Mouse (Mus musculus): Measurements from ENCODE around the gene Galnt11. TPM values are rescaled to one million over a fixed set of nuclear protein-coding genes. Genes with fewer than 3 reads are reported as not detected.

Galnt11 gene
- total and polyA plus RNA-seq, 3 experiments = 0.27 TPM; not detected in 2

DNA sequence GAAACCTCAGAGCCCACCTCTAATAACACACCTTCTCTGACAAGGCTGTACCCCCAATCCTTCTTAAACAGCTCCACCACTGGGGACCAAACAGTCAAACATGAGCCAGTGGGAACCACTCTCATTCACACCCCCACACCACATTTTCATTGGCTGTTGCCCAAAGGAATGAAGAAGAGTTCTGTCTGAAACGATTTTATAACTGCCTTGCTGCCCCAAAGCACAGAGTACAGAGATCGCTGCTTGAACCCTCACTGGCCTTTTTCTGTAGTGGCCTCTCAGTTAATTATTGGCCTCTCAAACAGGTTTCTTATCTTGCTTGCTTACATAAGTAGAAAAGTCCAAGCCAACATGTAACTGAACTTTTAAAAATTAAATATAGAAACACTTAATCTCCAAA, 30.7 kb downstream of the Galnt11 start:
- no peak for ATAC-seq (ENCODE audit: extremely low read depth, insufficient number of reproducible peaks, low FRiP score, poor library complexity, severe bottlenecking)
- H3K4me3 ChIP-seq (ENCODE audit: low read depth, low read length) = no peak overlapping the region
- H3K27me3 ChIP-seq (ENCODE audit: insufficient read depth, low read length) = peaks cover 23% of the 10 kb centered on the region
- H3K9me3 ChIP-seq (replicated peaks) = no peaks in the 10 kb centered on the region
- no peak for TF ChIP-seq GATA1 (IDR thresholded peaks at IDR 0.05; ENCODE audit: borderline replicate concordance, low read length)
- TF ChIP-seq TAL1 (conservative IDR thresholded peaks at IDR 0.05; ENCODE audit: low read depth, low read length) = no peak
- TF ChIP-seq CTCF (IDR thresholded peaks at IDR 0.05; ENCODE audit: low read depth, low read length) = no peak
- no peak for DNase-seq (ENCODE audit: low spot score)
- no peaks in the 10 kb centered on the region for H3K4me1 ChIP-seq (ENCODE audit: insufficient read depth, low read depth, low read length)
- no peaks in the 10 kb centered on the region for H3K36me3 ChIP-seq (replicated peaks)

- Histone ChIP-seq H3K36me3 (replicated peaks) (no peaks in the 10 kb centered on the region), H3K4me3 (ENCODE audit: low read depth, low read length) (no peak overlapping the region), H3K27me3 (ENCODE audit: insufficient read depth, low read length) (peaks cover 27% of the 10 kb centered on the region), H3K9me3 (replicated peaks) (no peaks in the 10 kb centered on the region), H3K4me1 (ENCODE audit: insufficient read depth, low read depth, low read length) (no peaks in the 10 kb centered on the region)
- ATAC-seq (ENCODE audit: extremely low read depth, insufficient number of reproducible peaks, low FRiP score, poor library complexity, severe bottlenecking) = no peak
- TF ChIP-seq GATA1 (IDR thresholded peaks at IDR 0.05; ENCODE audit: borderline replicate concordance, low read length) (no peak), TAL1 (conservative IDR thresholded peaks at IDR 0.05; ENCODE audit: low read depth, low read length) (no peak), POLR2AphosphoS5 (IDR thresholded peaks at IDR 0.05; ENCODE audit: insufficient replicate concordance, low read depth, low read length) (no peak), CTCF (IDR thresholded peaks at IDR 0.05; ENCODE audit: low read depth, low read length) (no peak), GATA2 (IDR thresholded peaks at IDR 0.05; ENCODE audit: borderline replicate concordance, low read depth, low read length) (no peak)
- no peak for DNase-seq (ENCODE audit: low spot score)
Observed at GRCm38 (mm10) chr5:25252825-25253544, 31.3 kb downstream of the Galnt11 start.

DNA sequence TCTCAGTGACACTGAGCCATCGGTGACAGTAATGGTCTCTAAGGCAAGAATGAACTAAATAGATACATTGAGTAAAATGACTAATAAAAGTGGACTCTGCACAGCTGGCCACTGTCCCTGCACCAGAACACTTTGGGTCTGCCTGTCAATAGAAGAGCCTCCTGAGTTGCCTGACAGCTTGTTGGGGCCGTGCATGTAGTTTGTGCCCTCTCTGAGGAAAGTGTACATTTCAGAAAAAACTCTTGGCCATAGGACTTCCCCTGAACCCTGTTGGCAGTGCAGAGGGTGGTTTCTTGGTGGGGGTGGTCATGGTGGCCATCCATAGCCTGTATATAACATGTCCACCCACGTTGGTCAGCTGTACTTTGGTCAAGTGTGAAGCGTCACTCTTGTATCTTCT, 32.8 kb downstream of the Galnt11 start:
- Histone ChIP-seq H3K27me3 (ENCODE audit: insufficient read depth, low read length) (peaks cover 34% of the 10 kb centered on the region), H3K4me3 (ENCODE audit: low read depth, low read length) (no peak overlapping the region), H3K9me3 (replicated peaks) (no peaks in the 10 kb centered on the region), H3K36me3 (replicated peaks) (no peaks in the 10 kb centered on the region), H3K4me1 (ENCODE audit: insufficient read depth, low read depth, low read length) (no peaks in the 10 kb centered on the region)
- TF ChIP-seq GATA2 (IDR thresholded peaks at IDR 0.05; ENCODE audit: borderline replicate concordance, low read depth, low read length) (no peak), CTCF (IDR thresholded peaks at IDR 0.05; ENCODE audit: low read depth, low read length) (no peak), GATA1 (IDR thresholded peaks at IDR 0.05; ENCODE audit: borderline replicate concordance, low read length) (no peak), TAL1 (conservative IDR thresholded peaks at IDR 0.05; ENCODE audit: low read depth, low read length) (no peak), POLR2AphosphoS5 (IDR thresholded peaks at IDR 0.05; ENCODE audit: insufficient replicate concordance, low read depth, low read length) (no peak)
- ATAC-seq (ENCODE audit: extremely low read depth, insufficient number of reproducible peaks, low FRiP score, poor library complexity, severe bottlenecking) = no peak
- no peak for DNase-seq (ENCODE audit: low spot score)

GRCm38 (mm10) chr5:25256686-25257085, 35.0 kb downstream of the Galnt11 start:
- no peaks in the 10 kb centered on the region for H3K4me1 ChIP-seq (ENCODE audit: insufficient read depth, low read depth, low read length)
- DNase-seq (ENCODE audit: low spot score) (no peak), ATAC-seq (ENCODE audit: extremely low read depth, insufficient number of reproducible peaks, low FRiP score, poor library complexity, severe bottlenecking) (no peak)
- H3K27me3 ChIP-seq (ENCODE audit: insufficient read depth, low read length) = peaks cover 28% of the 10 kb centered on the region
- no peaks in the 10 kb centered on the region for H3K9me3 ChIP-seq (replicated peaks)
- TF ChIP-seq CTCF (IDR thresholded peaks at IDR 0.05; ENCODE audit: low read depth, low read length) (no peak), POLR2AphosphoS5 (IDR thresholded peaks at IDR 0.05; ENCODE audit: insufficient replicate concordance, low read depth, low read length) (no peak), GATA1 (IDR thresholded peaks at IDR 0.05; ENCODE audit: borderline replicate concordance, low read length) (no peak)
- no peak overlapping the region for H3K4me3 ChIP-seq (ENCODE audit: low read depth, low read length)
- H3K36me3 ChIP-seq (replicated peaks) = no peaks in the 10 kb centered on the region

- Histone ChIP-seq H3K9me3 (replicated peaks) (no peaks in the 10 kb centered on the region), H3K36me3 (replicated peaks) (no peaks in the 10 kb centered on the region), H3K4me1 (ENCODE audit: insufficient read depth, low read depth, low read length) (no peaks in the 10 kb centered on the region), H3K4me3 (ENCODE audit: low read depth, low read length) (no peak overlapping the region), H3K27me3 (ENCODE audit: insufficient read depth, low read length) (peaks cover 27% of the 10 kb centered on the region)
- TF ChIP-seq CTCF (IDR thresholded peaks at IDR 0.05; ENCODE audit: low read depth, low read length) (no peak), TAL1 (conservative IDR thresholded peaks at IDR 0.05; ENCODE audit: low read depth, low read length) (no peak), GATA1 (IDR thresholded peaks at IDR 0.05; ENCODE audit: borderline replicate concordance, low read length) (no peak), GATA2 (IDR thresholded peaks at IDR 0.05; ENCODE audit: borderline replicate concordance, low read depth, low read length) (no peak), POLR2AphosphoS5 (IDR thresholded peaks at IDR 0.05; ENCODE audit: insufficient replicate concordance, low read depth, low read length) (no peak)
- no peak for ATAC-seq (ENCODE audit: extremely low read depth, insufficient number of reproducible peaks, low FRiP score, poor library complexity, severe bottlenecking)
- DNase-seq (ENCODE audit: low spot score) = no peak
Observed at GRCm38 (mm10) chr5:25261452-25261851, 39.7 kb downstream of the Galnt11 start.

DNA sequence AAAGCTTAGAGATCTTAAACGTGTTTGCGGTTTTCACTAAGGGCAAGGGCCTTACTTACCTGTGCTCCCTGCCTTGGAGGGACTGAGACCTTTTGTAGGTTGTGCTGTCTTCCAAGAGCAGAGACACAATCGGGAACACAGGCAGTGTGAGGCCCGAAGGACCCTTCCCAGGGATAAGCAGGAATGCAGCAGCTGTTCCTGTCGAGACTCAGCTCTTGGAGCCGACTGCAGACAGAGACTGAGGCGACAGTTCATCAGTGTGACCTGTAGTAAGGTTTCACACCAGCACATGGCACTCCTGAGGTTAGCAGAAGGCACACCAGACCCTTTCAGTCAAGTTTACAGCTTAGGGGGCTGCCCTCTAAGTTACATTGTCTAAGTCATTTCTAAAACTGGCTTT, 40.6 kb downstream of the Galnt11 start:
- no peaks in the 10 kb centered on the region for H3K4me1 ChIP-seq (ENCODE audit: insufficient read depth, low read depth, low read length)
- H3K27me3 ChIP-seq (ENCODE audit: insufficient read depth, low read length) = peaks cover 24% of the 10 kb centered on the region
- H3K4me3 ChIP-seq (ENCODE audit: low read depth, low read length) = no peak overlapping the region
- TF ChIP-seq TAL1 (conservative IDR thresholded peaks at IDR 0.05; ENCODE audit: low read depth, low read length) (no peak), POLR2AphosphoS5 (IDR thresholded peaks at IDR 0.05; ENCODE audit: insufficient replicate concordance, low read depth, low read length) (no peak), CTCF (IDR thresholded peaks at IDR 0.05; ENCODE audit: low read depth, low read length) (no peak), GATA1 (IDR thresholded peaks at IDR 0.05; ENCODE audit: borderline replicate concordance, low read length) (no peak), GATA2 (IDR thresholded peaks at IDR 0.05; ENCODE audit: borderline replicate concordance, low read depth, low read length) (no peak)
- DNase-seq (ENCODE audit: low spot score) = no peak
- H3K36me3 ChIP-seq (replicated peaks) = peaks cover 2% of the 10 kb centered on the region
- no peak for ATAC-seq (ENCODE audit: extremely low read depth, insufficient number of reproducible peaks, low FRiP score, poor library complexity, severe bottlenecking)
- no peaks in the 10 kb centered on the region for H3K9me3 ChIP-seq (replicated peaks)
